Mouse (Mus musculus): ENCODE measurements around the gene Fgfrl1.

The Fgfrl1 gene

GRCm38 (mm10) chr5:108668387-108668932, 23.7 kb upstream of the Fgfrl1 start:
- DNase-seq, result no peak

GRCm38 (mm10) chr5:108668977-108669936, 22.9 kb upstream of the Fgfrl1 start, which contains the start of gene Dgkq:
TSS of gene Dgkq (minus strand) at chr5:108669672.
- peak; percentile 91 for DNase-seq

GRCm38 (mm10) chr5:108669986-108670385, 22.2 kb upstream of the Fgfrl1 start:
- no peak for DNase-seq

GRCm38 (mm10) chr5:108670785-108671184, 21.4 kb upstream of the Fgfrl1 start:
- DNase-seq, result no peak

- no peak for DNase-seq
Observed at GRCm38 (mm10) chr5:108671757-108672156, 20.4 kb upstream of the Fgfrl1 start.

- no peak for DNase-seq
Observed at GRCm38 (mm10) chr5:108674624-108675023, 17.6 kb upstream of the Fgfrl1 start.

GRCm38 (mm10) chr5:108675251-108675816, 16.8 kb upstream of the Fgfrl1 start, which contains the start of gene Slc26a1:
TSS of gene Slc26a1 (minus strand) at chr5:108675569.
- no peak for DNase-seq

GRCm38 (mm10) chr5:108676772-108677498, 15.2 kb upstream of the Fgfrl1 start:
- no peak for DNase-seq

- peak; percentile 85 for DNase-seq
Observed at GRCm38 (mm10) chr5:108677605-108678295, 14.4 kb upstream of the Fgfrl1 start.

GRCm38 (mm10) chr5:108678296-108678854, 13.8 kb upstream of the Fgfrl1 start:
- DNase-seq, result no peak

GRCm38 (mm10) chr5:108679909-108680308, 12.3 kb upstream of the Fgfrl1 start:
- DNase-seq, result no peak

GRCm38 (mm10) chr5:108680871-108681270, 11.3 kb upstream of the Fgfrl1 start:
- DNase-seq, result no peak

- no peak for DNase-seq
Observed at GRCm38 (mm10) chr5:108689091-108689490, 3.1 kb upstream of the Fgfrl1 start.

- DNase-seq, result no peak
Observed at GRCm38 (mm10) chr5:108691152-108691551, 1.0 kb upstream of the Fgfrl1 start.

- DNase-seq, result peak; percentile 75
Observed at GRCm38 (mm10) chr5:108693872-108694288, 1.7 kb downstream of the Fgfrl1 start.

- DNase-seq, result no peak
Observed at GRCm38 (mm10) chr5:108694352-108695261, 2.4 kb downstream of the Fgfrl1 start.

- no peak for DNase-seq
Observed at GRCm38 (mm10) chr5:108695861-108696260, 3.7 kb downstream of the Fgfrl1 start.

GRCm38 (mm10) chr5:108696542-108696941, 4.4 kb downstream of the Fgfrl1 start:
- no peak for DNase-seq

GRCm38 (mm10) chr5:108697341-108697753, 5.2 kb downstream of the Fgfrl1 start:
- DNase-seq, result peak; percentile 68

- DNase-seq, result no peak
Observed at GRCm38 (mm10) chr5:108700346-108700745, 8.2 kb downstream of the Fgfrl1 start.

All from right cerebral cortex, adult 18-20 months (tissue).